Mouse (Mus musculus): ENCODE results near the gene Sprr2h. TPM values are rescaled to one million over a fixed set of nuclear protein-coding genes. Genes with fewer than 3 reads are reported as not detected.

Sprr2h gene
- total RNA-seq (2021), result not detected
- long read RNA-seq, experiment 1, result 0 reads
- long read RNA-seq, experiment 2, result 0 reads

- no peak for DNase-seq (ENCODE audit: low spot score in 2 of 2)
These were observed at the start of gene Sprr2h for GRCm38 (mm10) chr3:92385385-92385784. TSS of gene Sprr2h (plus strand) at chr3:92385685.

- DNase-seq (ENCODE audit: low spot score in 2 of 2), result no peak
These were observed 49.2 kb upstream of the Sprr2h start for GRCm38 (mm10) chr3:92336278-92336677.

- no peak for DNase-seq (ENCODE audit: low spot score in 2 of 2)
These were observed 46.6 kb upstream of the Sprr2h start, which contains the start of gene Sprr2d for GRCm38 (mm10) chr3:92338840-92339239. TSS of gene Sprr2d (plus strand) at chr3:92339140.

- DNase-seq (ENCODE audit: low spot score in 2 of 2), result no peak
These were observed 33.6 kb upstream of the Sprr2h start, which contains the start of gene Sprr2e for GRCm38 (mm10) chr3:92351843-92352242. TSS of gene Sprr2e (plus strand) at chr3:92352143.

- no peak for DNase-seq (ENCODE audit: low spot score in 2 of 2)
These were observed 23.9 kb upstream of the Sprr2h start for GRCm38 (mm10) chr3:92361619-92362018.

- no peak for DNase-seq (ENCODE audit: low spot score in 2 of 2)
These were observed 20.6 kb upstream of the Sprr2h start, which contains the start of gene Sprr2f for GRCm38 (mm10) chr3:92364887-92365286. TSS of gene Sprr2f (plus strand) at chr3:92365187.

GRCm38 (mm10) chr3:92373613-92374012, 11.9 kb upstream of the Sprr2h start:
- no peak for DNase-seq (ENCODE audit: low spot score in 2 of 2)

GRCm38 (mm10) chr3:92394301-92394700, 8.8 kb downstream of the Sprr2h start:
- DNase-seq (ENCODE audit: low spot score in 2 of 2), result no peak

- no peak for DNase-seq (ENCODE audit: low spot score in 2 of 2)
These were observed 22.2 kb downstream of the Sprr2h start, which contains the start of gene Sprr2i for GRCm38 (mm10) chr3:92407691-92408090. TSS of gene Sprr2i (plus strand) at chr3:92407991.

GRCm38 (mm10) chr3:92417782-92418181, 32.3 kb downstream of the Sprr2h start, which contains the start of gene Sprr2j-ps:
TSS of gene Sprr2j-ps (plus strand) at chr3:92418082.
- DNase-seq (ENCODE audit: low spot score in 2 of 2), result no peak

- no peak for DNase-seq (ENCODE audit: low spot score in 2 of 2)
These were observed 43.8 kb downstream of the Sprr2h start, which contains the start of gene Gm9774 for GRCm38 (mm10) chr3:92429323-92429722. TSS of gene Gm9774 (minus strand) at chr3:92429423.

GRCm38 (mm10) chr3:92432282-92432681, 46.8 kb downstream of the Sprr2h start, which contains the start of gene Sprr2k:
TSS of gene Sprr2k (plus strand) at chr3:92432582.
- no peak for DNase-seq (ENCODE audit: low spot score in 2 of 2)

Other genes with a start within 250 kb of the Sprr2h start
- not detected for gene Lelp1, start 242.9 kb upstream of the Sprr2h start, total RNA-seq (2021)
- gene Sprr2a1, start 169.9 kb upstream of the Sprr2h start, total RNA-seq (2021), result not detected
- gene Sprr2a2, start 169.8 kb upstream of the Sprr2h start, total RNA-seq (2021), result not detected
- gene Sprr2a3, start 100.3 kb upstream of the Sprr2h start, total RNA-seq (2021), result not detected
- gene Sprr2b, start 69.1 kb upstream of the Sprr2h start, total RNA-seq (2021), result not detected
- gene Sprr2d, start 46.5 kb upstream of the Sprr2h start, total RNA-seq (2021), result not detected
- not detected for gene Sprr2e, start 33.5 kb upstream of the Sprr2h start, total RNA-seq (2021)
- gene Sprr2f, start 20.5 kb upstream of the Sprr2h start, total RNA-seq (2021), result not detected
- gene Sprr2i, start 22.3 kb downstream of the Sprr2h start, total RNA-seq (2021), result not detected
- not detected for gene Sprr2j-ps, start 32.4 kb downstream of the Sprr2h start, total RNA-seq (2021)
- 10 to 100 TPM in 1 of 2 experiments, 1 to 10 TPM in 1; 9.3 to 12.2 TPM for gene Gm9774, start 43.7 kb downstream of the Sprr2h start, total RNA-seq (2021)
- gene Sprr2k, start 46.9 kb downstream of the Sprr2h start, total RNA-seq (2021), result not detected
- gene Sprr1b, start 53.1 kb downstream of the Sprr2h start, total RNA-seq (2021), result not detected
- not detected for gene Sprr3, start 73.0 kb downstream of the Sprr2h start, total RNA-seq (2021)
- under 1 TPM; 0.39 to 0.68 TPM for gene Sprr1a, start 100.2 kb downstream of the Sprr2h start, total RNA-seq (2021)
- not detected for gene Sprr4, start 114.8 kb downstream of the Sprr2h start, total RNA-seq (2021)
- not detected for gene 2310046K23Rik, start 148.8 kb downstream of the Sprr2h start, total RNA-seq (2021)
- gene Ivl, start 188.1 kb downstream of the Sprr2h start, total RNA-seq (2021), result not detected
- not detected for gene Smcp, start 203.3 kb downstream of the Sprr2h start, total RNA-seq (2021)
- gene 2210017I01Rik, start 221.8 kb downstream of the Sprr2h start, total RNA-seq (2021), result not detected
- gene Lce6a, start 236.0 kb downstream of the Sprr2h start, total RNA-seq (2021), result not detected